Mouse (Mus musculus) embryonic fibroblast, embryonic 13.5 days (primary cell): ENCODE data around the gene Gm20458.

Source experiments
- CTCF ChIP-seq: IDR thresholded peaks from 2 replicates; pipeline ENCODE4 v1.5.1; 2011; ENCODE audit warnings: mild to moderate bottlenecking, control low read depth, low read length, moderate library complexity, borderline replicate concordance; ENCODE audit not compliant: insufficient read depth
- POLR2A ChIP-seq: IDR thresholded peaks from 2 replicates; pipeline ENCODE4 v1.6.1; 2011; ENCODE audit warnings: low read depth, mild to moderate bottlenecking, control low read depth, low read length, moderate library complexity

DNA sequence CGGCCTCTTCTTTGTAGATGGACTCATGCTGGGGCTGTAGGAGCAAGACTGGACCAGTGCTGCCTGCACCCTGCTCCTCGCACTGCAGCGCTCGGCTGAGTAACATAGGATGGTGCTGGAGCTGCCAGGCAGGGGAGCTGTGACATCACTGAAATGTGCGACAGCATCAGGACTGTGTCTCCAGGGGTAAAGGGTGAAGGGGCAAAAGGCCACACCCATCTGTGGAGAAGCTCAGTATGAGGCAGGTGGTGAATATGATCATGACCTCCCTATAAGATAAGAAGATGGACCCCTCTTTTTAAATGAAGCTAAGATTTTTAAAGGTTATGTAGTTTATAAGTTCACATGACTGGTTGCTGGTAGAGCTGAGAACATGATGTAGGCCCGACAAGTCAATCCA is 12.9 kb downstream of the Gm20458 start, which contains the start of gene Trp53tg5:
- TF ChIP-seq CTCF (no peak), POLR2A (no peak)
